Mouse (Mus musculus) liver, embryonic 12.5 days (tissue): ENCODE measurements around the gene Dnajc6. TPM values are rescaled to one million over a fixed set of nuclear protein-coding genes. Genes with fewer than 3 reads are reported as not detected.

Source experiments
- ATAC-seq: fragments of 200-750 bp; cut with Nextera tagmentation; 2 replicates; pipeline ENCODE4 v1.8.0; 2017; ENCODE audit warnings: moderate number of reproducible peaks, mild to moderate bottlenecking, moderate library complexity
- H3K27ac ChIP-seq: fragments of 300-500 bp; sonication (generic); 2 replicates; pipeline ENCODE4 v1.5.1; 2016; ENCODE audit warnings: mild to moderate bottlenecking
- H3K27me3 ChIP-seq: fragments of 300-500 bp; sonication (generic); replicated peaks from 2 replicates; pipeline ENCODE4 v1.6.1; 2016; ENCODE audit warnings: mild to moderate bottlenecking, moderate library complexity
- H3K36me3 ChIP-seq: fragments of 300-500 bp; sonication (generic); 2 replicates; pipeline ENCODE4 v1.6.1; 2016; ENCODE audit warnings: mild to moderate bottlenecking, moderate library complexity
- H3K4me1 ChIP-seq: fragments of 300-500 bp; sonication (generic); 2 replicates; pipeline ENCODE4 v1.6.1; 2016
- H3K4me2 ChIP-seq: fragments of 300-500 bp; sonication (generic); 2 replicates; pipeline ENCODE4 v1.6.1; 2016; ENCODE audit warnings: mild to moderate bottlenecking, moderate library complexity
- H3K4me3 ChIP-seq: fragments of 300-500 bp; sonication (generic); 2 replicates; pipeline ENCODE4 v1.5.1; 2016; ENCODE audit warnings: mild to moderate bottlenecking, moderate library complexity
- H3K9ac ChIP-seq: fragments of 300-500 bp; sonication (generic); 2 replicates; pipeline ENCODE4 v1.6.1; 2016; ENCODE audit warnings: mild to moderate bottlenecking, moderate library complexity
- H3K9me3 ChIP-seq: fragments of 300-500 bp; sonication (generic); replicated peaks from 2 replicates; pipeline ENCODE4 v1.6.1; 2016; ENCODE audit warnings: mild to moderate bottlenecking, moderate library complexity
- WGBS: fragments of 180-500 bp; shearing (Covaris S2); methylation state at CpG from one replicate; pipeline ENCODE4 v1.1.7; 2016; ENCODE audit not compliant: insufficient replicate concordance; 5-methylcytosine and 5-hydroxymethylcytosine counted together
- polyA plus RNA-seq: library from polyadenylated mRNA; unstranded; fragments of >200 nt; fragmentation: Nextera tagmentation; extraction: Ambion mirVana; gene quantifications from 2 replicates; pipeline ENCODE4 v1.2.1, GENCODE M21; 2016

The Dnajc6 gene
- polyA plus RNA-seq, 1 experiment from 2014 or later: 0.10 TPM

DNA sequence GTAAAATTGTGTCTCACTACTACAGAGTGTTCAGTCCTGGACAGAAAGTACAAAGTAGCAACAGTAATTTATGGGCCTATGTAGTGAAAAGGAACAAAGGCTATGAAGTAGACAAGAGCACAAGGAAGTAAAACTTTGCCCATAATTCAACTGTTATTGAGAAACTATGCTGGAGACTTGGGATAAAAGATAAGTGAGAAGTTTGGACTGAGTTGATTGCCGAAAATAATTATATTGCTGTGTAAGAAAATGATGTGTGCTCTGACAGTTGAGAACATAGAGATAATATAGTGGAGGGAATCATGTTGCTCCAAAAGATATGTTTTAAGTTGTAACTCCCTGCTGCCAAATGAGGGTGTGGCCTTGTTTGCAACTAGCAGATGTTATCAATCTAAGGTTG, 152.3 kb downstream of the Dnajc6 start:
- no peak for ATAC-seq
- no peaks in the 10 kb centered on the region for H3K27me3 ChIP-seq
- H3K9me3 ChIP-seq: no peaks in the 10 kb centered on the region
- H3K36me3 ChIP-seq: peaks cover 17% of the 10 kb centered on the region
- peaks cover 63% of the 10 kb centered on the region for H3K4me1 ChIP-seq
- peak overlapping the region; percentile 95 for H3K27ac ChIP-seq
- H3K9ac ChIP-seq: peak overlapping the region; percentile 95
- peak overlapping the region; percentile 74 for H3K4me2 ChIP-seq
- 32% methylated on average over 1 of the region's 1 CpGs for WGBS
- H3K4me3 ChIP-seq: peak overlapping the region; percentile 90

GRCm38 (mm10) chr4:101650961-101651360, 154.5 kb downstream of the Dnajc6 start:
- Histone ChIP-seq H3K27ac (peak overlapping the region; percentile 92; the same call in 1 of the 2 replicates), H3K4me1 (peaks cover 84% of the 10 kb centered on the region), H3K4me2 (peak overlapping the region; percentile 22; the same call in 1 of the 2 replicates), H3K9ac (0 out of 2 replicates have a peak overlapping the region, but pooled peaks have one; percentile 19), H3K9me3 (no peaks in the 10 kb centered on the region), H3K4me3 (no peak overlapping the region), H3K27me3 (no peaks in the 10 kb centered on the region), H3K36me3 (peaks cover 27% of the 10 kb centered on the region)
- WGBS: 69% methylated on average over 2 of the region's 2 CpGs
- ATAC-seq: no peak

DNA sequence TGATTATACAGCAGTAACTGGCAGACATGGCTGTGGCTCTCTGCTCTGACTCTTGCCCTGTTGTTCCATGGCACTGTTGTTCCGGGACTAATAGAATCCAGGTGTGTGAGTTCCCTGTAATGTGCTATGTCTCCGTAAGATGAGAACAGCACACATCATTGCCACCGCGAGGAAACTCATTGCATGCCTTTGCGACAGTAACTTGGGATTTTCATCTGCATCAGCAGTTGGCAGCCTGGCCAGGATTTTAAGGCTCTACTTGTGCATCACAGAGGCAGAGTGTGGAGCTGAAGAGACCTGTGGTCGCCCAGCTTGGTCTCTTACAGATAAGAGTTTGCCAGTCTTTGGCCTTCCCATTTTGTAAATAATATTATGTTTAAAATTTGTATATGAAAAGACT, 157.8 kb downstream of the Dnajc6 start:
- peak overlapping the region; percentile 64 for H3K4me2 ChIP-seq
- peak; percentile 45 for ATAC-seq
- no peaks in the 10 kb centered on the region for H3K9me3 ChIP-seq
- peaks cover 56% of the 10 kb centered on the region for H3K36me3 ChIP-seq
- peaks cover 77% of the 10 kb centered on the region for H3K4me1 ChIP-seq
- peak overlapping the region; percentile 15; the same call in 1 of the 2 replicates for H3K4me3 ChIP-seq
- peak overlapping the region; percentile 92 for H3K27ac ChIP-seq
- peak overlapping the region; percentile 53; the same call in 1 of the 2 replicates for H3K9ac ChIP-seq
- WGBS: 72% methylated on average over 6 of the region's 6 CpGs
- H3K27me3 ChIP-seq: no peaks in the 10 kb centered on the region

DNA sequence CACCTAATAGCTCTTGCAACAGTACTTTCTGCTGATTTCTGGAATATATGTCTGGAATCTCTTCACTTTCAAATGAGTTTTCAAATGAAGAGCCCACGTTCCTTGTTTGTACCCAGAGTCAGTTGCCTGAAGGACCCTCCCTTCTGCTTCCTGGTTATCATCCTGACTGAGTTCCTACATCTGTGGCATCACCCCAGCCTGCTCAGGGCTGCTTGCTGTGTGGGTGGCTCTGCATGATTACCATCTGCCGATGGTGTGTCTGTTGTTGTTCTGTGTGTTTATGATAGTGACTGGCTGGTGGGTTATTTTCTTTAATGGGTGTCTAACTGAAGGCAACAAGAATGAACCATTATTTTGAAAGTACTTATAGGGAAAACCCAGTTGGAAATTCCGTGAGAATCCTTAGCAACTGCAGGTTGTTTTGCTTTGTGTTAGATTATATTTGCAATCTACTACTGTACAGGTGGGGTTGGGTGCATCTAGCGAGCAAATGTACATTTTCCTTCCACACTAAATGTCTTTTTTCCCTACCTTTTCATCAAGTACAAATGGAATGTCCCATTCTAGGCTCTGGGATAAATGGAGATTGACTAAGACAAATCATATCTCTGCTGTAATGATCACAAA, 158.5 kb downstream of the Dnajc6 start:
- WGBS: 32% methylated on average over 4 of the region's 4 CpGs
- H3K9me3 ChIP-seq: no peaks in the 10 kb centered on the region
- peaks cover 71% of the 10 kb centered on the region for H3K4me1 ChIP-seq
- peaks cover 62% of the 10 kb centered on the region for H3K36me3 ChIP-seq
- peak overlapping the region; percentile 64 for H3K4me2 ChIP-seq
- H3K9ac ChIP-seq: peak overlapping the region; percentile 61
- ATAC-seq: peak; percentile 94
- H3K27me3 ChIP-seq: no peaks in the 10 kb centered on the region
- H3K4me3 ChIP-seq: peak overlapping the region; percentile 15
- H3K27ac ChIP-seq: peak overlapping the region; percentile 92

DNA sequence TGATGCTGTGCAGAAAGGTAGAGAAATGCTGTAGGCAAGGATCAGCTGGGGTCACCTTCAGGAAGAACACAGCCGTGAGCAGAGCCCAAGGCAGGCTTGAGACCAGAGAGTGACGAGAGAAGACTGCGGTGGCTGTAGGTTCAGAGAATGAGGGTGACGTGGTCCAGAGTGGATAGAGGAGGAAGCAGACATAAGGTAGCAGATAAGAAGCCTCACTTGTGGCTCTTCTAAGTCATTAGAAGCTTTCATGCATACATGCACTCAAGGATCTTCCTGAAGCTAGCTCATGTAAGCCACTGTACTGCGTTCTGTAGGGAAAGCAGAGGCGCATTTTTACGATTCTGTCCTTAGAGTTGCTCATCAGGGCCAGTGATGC, 159.0 kb downstream of the Dnajc6 start:
- Histone ChIP-seq H3K4me2 (peak overlapping the region; percentile 64), H3K27ac (peak overlapping the region; percentile 92), H3K9ac (peak overlapping the region; percentile 61), H3K27me3 (no peaks in the 10 kb centered on the region), H3K36me3 (peaks cover 66% of the 10 kb centered on the region), H3K4me3 (peak overlapping the region; percentile 15), H3K4me1 (peaks cover 66% of the 10 kb centered on the region), H3K9me3 (no peaks in the 10 kb centered on the region)
- 43% methylated on average over 7 of the region's 7 CpGs for WGBS
- ATAC-seq: peak; percentile 70

DNA sequence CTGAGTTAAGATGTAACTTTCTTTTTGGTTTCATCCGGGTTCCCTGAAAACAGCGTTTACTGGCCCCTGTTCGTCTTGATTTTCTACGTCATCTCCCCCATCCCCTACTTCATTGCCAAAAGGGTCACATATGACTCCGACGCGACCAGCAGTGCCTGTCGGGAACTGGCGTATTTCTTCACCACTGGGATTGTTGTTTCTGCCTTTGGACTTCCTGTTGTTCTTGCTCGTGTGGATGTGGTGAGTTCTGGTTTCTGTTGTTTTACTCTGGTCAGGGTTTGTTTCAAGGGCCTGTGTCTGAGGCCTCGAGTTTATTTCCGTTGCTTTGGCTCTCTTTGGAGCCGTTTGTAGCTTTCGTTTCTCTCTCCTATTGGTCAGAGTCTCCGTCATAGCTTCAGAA, 159.6 kb downstream of the Dnajc6 start:
- no peak overlapping the region for H3K9ac ChIP-seq
- peak overlapping the region; percentile 92 for H3K27ac ChIP-seq

DNA sequence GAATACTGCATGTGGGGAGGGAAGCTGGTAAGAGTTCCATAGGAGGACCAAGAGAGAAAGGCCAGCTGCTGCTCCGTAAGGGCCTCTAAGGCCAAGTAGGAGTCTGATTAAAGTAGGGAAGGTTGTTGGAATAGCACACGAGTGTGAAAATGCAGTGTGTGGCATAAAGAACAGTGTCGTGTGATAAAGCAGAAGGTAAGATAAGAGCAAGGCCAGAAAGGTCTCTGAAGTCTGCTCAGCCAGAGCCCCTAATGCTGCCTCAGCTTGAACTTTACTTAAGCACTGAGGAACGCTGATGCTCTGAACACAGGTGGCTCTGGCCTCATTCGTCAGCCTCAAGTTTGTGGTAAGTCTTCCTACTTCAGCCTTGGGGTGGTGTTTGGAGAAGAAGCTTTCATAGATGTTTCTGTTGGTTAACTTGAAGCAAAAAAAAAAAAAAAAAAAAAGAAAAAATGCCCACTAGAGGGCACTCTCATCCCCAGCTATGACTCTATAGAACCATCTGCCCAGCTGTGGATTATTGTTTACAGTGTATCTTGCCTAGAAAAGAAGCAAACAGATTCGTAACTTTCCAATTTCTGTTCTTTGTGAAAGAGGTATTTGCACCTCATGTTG, 160.6 kb downstream of the Dnajc6 start:
- H3K4me3 ChIP-seq: no peak overlapping the region
- WGBS: 31% methylated on average over 6 of the region's 6 CpGs
- H3K4me2 ChIP-seq: peak overlapping the region; percentile 39
- H3K4me1 ChIP-seq: peaks cover 50% of the 10 kb centered on the region
- H3K27me3 ChIP-seq: no peaks in the 10 kb centered on the region
- peak overlapping the region; percentile 55; the same call in 1 of the 2 replicates for H3K9ac ChIP-seq
- H3K36me3 ChIP-seq: peaks cover 82% of the 10 kb centered on the region
- H3K27ac ChIP-seq: peak overlapping the region; percentile 92
- H3K9me3 ChIP-seq: no peaks in the 10 kb centered on the region
- ATAC-seq: peak; percentile 44

More for the DNA sequence above, 159.6 kb downstream of the Dnajc6 start:
- peaks cover 72% of the 10 kb centered on the region for H3K36me3 ChIP-seq
- no peak overlapping the region for H3K4me3 ChIP-seq
- 0 out of 2 replicates have a peak overlapping the region, but pooled peaks have one; percentile 39 for H3K4me2 ChIP-seq
- H3K4me1 ChIP-seq: peaks cover 60% of the 10 kb centered on the region
- H3K9me3 ChIP-seq: no peaks in the 10 kb centered on the region
- 76% methylated on average over 15 of the region's 15 CpGs for WGBS
- no peak for ATAC-seq
- no peaks in the 10 kb centered on the region for H3K27me3 ChIP-seq

- Histone ChIP-seq H3K36me3 (peaks cover 46% of the 10 kb centered on the region), H3K27me3 (no peaks in the 10 kb centered on the region), H3K27ac (no peak overlapping the region), H3K9me3 (no peaks in the 10 kb centered on the region), H3K9ac (no peak overlapping the region), H3K4me1 (no peaks in the 10 kb centered on the region), H3K4me3 (no peak overlapping the region), H3K4me2 (no peak overlapping the region)
- 65% methylated on average over 9 of the region's 9 CpGs for WGBS
- no peak for ATAC-seq
Measured at GRCm38 (mm10) chr4:101664160-101664750, 167.8 kb downstream of the Dnajc6 start.

DNA sequence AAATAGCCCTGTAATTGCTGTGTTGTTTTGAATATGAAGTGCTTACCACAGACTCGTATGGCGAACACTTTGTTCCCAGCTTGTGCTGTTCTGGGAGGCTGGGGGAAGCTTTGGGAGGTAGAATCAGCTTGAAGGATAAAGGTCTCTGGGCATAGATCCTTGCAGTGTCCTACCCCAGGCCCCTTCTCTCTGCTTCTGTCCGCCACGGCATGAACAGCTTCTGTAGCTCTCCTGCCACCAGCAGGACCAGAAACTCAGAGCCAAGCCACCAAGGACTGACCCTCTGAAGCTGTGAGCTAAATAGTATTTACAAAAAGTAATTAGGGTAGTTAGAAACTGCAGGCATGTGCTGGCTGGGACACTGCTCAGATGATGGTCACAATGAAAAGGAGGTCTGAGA, 168.3 kb downstream of the Dnajc6 start:
- Histone ChIP-seq H3K4me1 (no peaks in the 10 kb centered on the region), H3K4me3 (no peak overlapping the region), H3K4me2 (no peak overlapping the region), H3K9me3 (no peaks in the 10 kb centered on the region), H3K9ac (no peak overlapping the region), H3K27me3 (no peaks in the 10 kb centered on the region), H3K36me3 (peaks cover 41% of the 10 kb centered on the region), H3K27ac (no peak overlapping the region)
- ATAC-seq: no peak
- WGBS: 85% methylated on average over 4 of the region's 4 CpGs

- no peak overlapping the region for H3K4me3 ChIP-seq
- WGBS: 57% methylated on average over 5 of the region's 5 CpGs
- no peaks in the 10 kb centered on the region for H3K4me1 ChIP-seq
- no peak overlapping the region for H3K9ac ChIP-seq
- H3K36me3 ChIP-seq: no peaks in the 10 kb centered on the region; the same call in 1 of the 2 replicates
- ATAC-seq: no peak
- no peak overlapping the region for H3K27ac ChIP-seq
- no peaks in the 10 kb centered on the region for H3K9me3 ChIP-seq
- no peak overlapping the region for H3K4me2 ChIP-seq
- no peaks in the 10 kb centered on the region for H3K27me3 ChIP-seq
Measured at GRCm38 (mm10) chr4:101669161-101669560, 172.7 kb downstream of the Dnajc6 start.

DNA sequence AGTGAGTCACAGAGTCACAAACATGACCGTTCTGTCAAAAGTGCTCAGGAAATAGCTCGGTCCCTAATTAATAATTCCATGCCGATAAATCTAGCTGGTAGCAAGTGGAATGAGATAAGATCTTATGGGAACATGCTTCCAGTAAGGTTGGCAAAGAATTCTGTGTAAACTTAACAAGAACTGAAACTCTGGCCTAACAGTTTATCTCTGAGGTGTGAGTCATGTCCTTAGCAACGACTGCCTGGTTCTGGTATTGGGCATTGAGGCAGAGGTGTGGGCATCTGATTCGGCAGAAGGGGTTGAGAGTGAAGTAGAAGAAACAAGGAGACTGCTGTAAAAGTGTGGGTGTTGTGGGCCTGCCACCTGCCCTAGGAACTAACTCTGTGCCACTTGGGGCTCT, 173.4 kb downstream of the Dnajc6 start:
- Histone ChIP-seq H3K9ac (no peak overlapping the region), H3K4me1 (no peaks in the 10 kb centered on the region), H3K4me3 (no peak overlapping the region), H3K27me3 (no peaks in the 10 kb centered on the region), H3K9me3 (no peaks in the 10 kb centered on the region), H3K4me2 (no peak overlapping the region), H3K36me3 (no peaks in the 10 kb centered on the region), H3K27ac (no peak overlapping the region)
- 77% methylated on average over 5 of the region's 5 CpGs for WGBS
- ATAC-seq: no peak

GRCm38 (mm10) chr4:101674790-101675189, 178.3 kb downstream of the Dnajc6 start:
- Histone ChIP-seq H3K4me1 (no peaks in the 10 kb centered on the region), H3K27ac (no peak overlapping the region), H3K36me3 (no peaks in the 10 kb centered on the region), H3K4me2 (no peak overlapping the region), H3K4me3 (no peak overlapping the region), H3K9me3 (no peaks in the 10 kb centered on the region), H3K9ac (no peak overlapping the region), H3K27me3 (no peaks in the 10 kb centered on the region)
- peak; percentile 59; the same call in 1 of the 2 replicates for ATAC-seq
- WGBS: 49% methylated on average over 5 of the region's 5 CpGs
